Mouse (Mus musculus): ENCODE measurements at regions not wholly inside any gene's neighbourhood (a gene's known extent, or its start where the extent isn't known, plus 50 kb on each side); places are given as distances from the start of the nearest gene placed in this dataset.

GRCm38 (mm10) chr12:56160736-56161135, 185.0 kb downstream of the Mbip start:
- H3K27me3 ChIP-seq (ENCODE audit: insufficient read depth, low read length), result no peaks in the 10 kb centered on the region
- H3K4me3 ChIP-seq (replicated peaks; ENCODE audit: low read length), result no peak overlapping the region
- no peaks in the 10 kb centered on the region for H3K4me1 ChIP-seq (replicated peaks; ENCODE audit: low read depth, low read length)
- no peaks in the 10 kb centered on the region for H3K9me3 ChIP-seq (ENCODE audit: low read length)
- H3K36me3 ChIP-seq (ENCODE audit: insufficient read depth, low read length), result no peaks in the 10 kb centered on the region
- TF ChIP-seq CTCF (conservative IDR thresholded peaks at IDR 0.05; ENCODE audit: low read length) (no peak), NANOG (IDR thresholded peaks at IDR 0.05; ENCODE audit: borderline replicate concordance, low read length) (no peak), POU5F1 (IDR thresholded peaks at IDR 0.05; ENCODE audit: borderline replicate concordance, low read length) (no peak)

- Histone ChIP-seq H3K27me3 (ENCODE audit: insufficient read depth, low read length) (no peaks in the 10 kb centered on the region), H3K36me3 (ENCODE audit: insufficient read depth, low read length) (no peaks in the 10 kb centered on the region), H3K4me1 (replicated peaks; ENCODE audit: low read depth, low read length) (no peaks in the 10 kb centered on the region), H3K9me3 (ENCODE audit: low read length) (peaks cover 29% of the 10 kb centered on the region), H3K4me3 (replicated peaks; ENCODE audit: low read length) (no peak overlapping the region)
- TF ChIP-seq NANOG (IDR thresholded peaks at IDR 0.05; ENCODE audit: borderline replicate concordance, low read length) (no peak), CTCF (conservative IDR thresholded peaks at IDR 0.05; ENCODE audit: low read length) (no peak), POU5F1 (IDR thresholded peaks at IDR 0.05; ENCODE audit: borderline replicate concordance, low read length) (no peak)
Measured at GRCm38 (mm10) chr12:56144359-56144758, 201.3 kb downstream of the Mbip start.

- Histone ChIP-seq H3K9me3 (ENCODE audit: low read length) (peaks cover 35% of the 10 kb centered on the region), H3K4me1 (replicated peaks; ENCODE audit: low read depth, low read length) (no peaks in the 10 kb centered on the region), H3K27me3 (ENCODE audit: insufficient read depth, low read length) (no peaks in the 10 kb centered on the region), H3K4me3 (replicated peaks; ENCODE audit: low read length) (no peak overlapping the region), H3K36me3 (ENCODE audit: insufficient read depth, low read length) (no peaks in the 10 kb centered on the region)
- no peak for TF ChIP-seq NANOG (IDR thresholded peaks at IDR 0.05; ENCODE audit: borderline replicate concordance, low read length)
- TF ChIP-seq CTCF (conservative IDR thresholded peaks at IDR 0.05; ENCODE audit: low read length), result no peak
- TF ChIP-seq POU5F1 (IDR thresholded peaks at IDR 0.05; ENCODE audit: borderline replicate concordance, low read length), result no peak
Measured at GRCm38 (mm10) chr12:56143789-56144188, 201.9 kb downstream of the Mbip start.

GRCm38 (mm10) chr12:56114446-56114845, 231.2 kb downstream of the Mbip start:
- Histone ChIP-seq H3K36me3 (ENCODE audit: insufficient read depth, low read length) (no peaks in the 10 kb centered on the region), H3K9me3 (ENCODE audit: low read length) (no peaks in the 10 kb centered on the region), H3K27me3 (ENCODE audit: insufficient read depth, low read length) (no peaks in the 10 kb centered on the region), H3K4me1 (replicated peaks; ENCODE audit: low read depth, low read length) (no peaks in the 10 kb centered on the region), H3K4me3 (replicated peaks; ENCODE audit: low read length) (no peak overlapping the region)
- TF ChIP-seq CTCF (conservative IDR thresholded peaks at IDR 0.05; ENCODE audit: low read length) (no peak), POU5F1 (IDR thresholded peaks at IDR 0.05; ENCODE audit: borderline replicate concordance, low read length) (no peak), NANOG (IDR thresholded peaks at IDR 0.05; ENCODE audit: borderline replicate concordance, low read length) (no peak)

GRCm38 (mm10) chr12:56081406-56081805, 245.3 kb downstream of the Brms1l start:
- Histone ChIP-seq H3K27me3 (ENCODE audit: insufficient read depth, low read length) (no peaks in the 10 kb centered on the region), H3K4me1 (replicated peaks; ENCODE audit: low read depth, low read length) (no peaks in the 10 kb centered on the region), H3K4me3 (replicated peaks; ENCODE audit: low read length) (no peak overlapping the region), H3K9me3 (ENCODE audit: low read length) (no peaks in the 10 kb centered on the region), H3K36me3 (ENCODE audit: insufficient read depth, low read length) (no peaks in the 10 kb centered on the region)
- no peak for TF ChIP-seq POU5F1 (IDR thresholded peaks at IDR 0.05; ENCODE audit: borderline replicate concordance, low read length)
- TF ChIP-seq CTCF (conservative IDR thresholded peaks at IDR 0.05; ENCODE audit: low read length), result no peak
- no peak for TF ChIP-seq NANOG (IDR thresholded peaks at IDR 0.05; ENCODE audit: borderline replicate concordance, low read length)

GRCm38 (mm10) chr12:56064183-56064582, 228.1 kb downstream of the Brms1l start:
- Histone ChIP-seq H3K4me3 (replicated peaks; ENCODE audit: low read length) (no peak overlapping the region), H3K36me3 (ENCODE audit: insufficient read depth, low read length) (no peaks in the 10 kb centered on the region), H3K4me1 (replicated peaks; ENCODE audit: low read depth, low read length) (no peaks in the 10 kb centered on the region), H3K9me3 (ENCODE audit: low read length) (peaks cover 4% of the 10 kb centered on the region; the same call in 1 of the 2 replicates), H3K27me3 (ENCODE audit: insufficient read depth, low read length) (no peaks in the 10 kb centered on the region)
- TF ChIP-seq POU5F1 (IDR thresholded peaks at IDR 0.05; ENCODE audit: borderline replicate concordance, low read length) (no peak), CTCF (conservative IDR thresholded peaks at IDR 0.05; ENCODE audit: low read length) (no peak), NANOG (IDR thresholded peaks at IDR 0.05; ENCODE audit: borderline replicate concordance, low read length) (no peak)

- H3K9me3 ChIP-seq (ENCODE audit: low read length), result no peaks in the 10 kb centered on the region
- H3K36me3 ChIP-seq (ENCODE audit: insufficient read depth, low read length), result no peaks in the 10 kb centered on the region
- no peak overlapping the region for H3K4me3 ChIP-seq (replicated peaks; ENCODE audit: low read length)
- peaks cover 4% of the 10 kb centered on the region for H3K27me3 ChIP-seq (ENCODE audit: insufficient read depth, low read length)
- H3K4me1 ChIP-seq (replicated peaks; ENCODE audit: low read depth, low read length), result no peaks in the 10 kb centered on the region
- TF ChIP-seq CTCF (conservative IDR thresholded peaks at IDR 0.05; ENCODE audit: low read length) (no peak), POU5F1 (IDR thresholded peaks at IDR 0.05; ENCODE audit: borderline replicate concordance, low read length) (no peak), NANOG (IDR thresholded peaks at IDR 0.05; ENCODE audit: borderline replicate concordance, low read length) (no peak)
Measured at GRCm38 (mm10) chr12:56058876-56059275, 222.8 kb downstream of the Brms1l start.

- TF ChIP-seq POU5F1 (IDR thresholded peaks at IDR 0.05; ENCODE audit: borderline replicate concordance, low read length) (no peak), CTCF (conservative IDR thresholded peaks at IDR 0.05; ENCODE audit: low read length) (peak; percentile 93)
Measured at GRCm38 (mm10) chr12:56058463-56058862, 222.3 kb downstream of the Brms1l start.

GRCm38 (mm10) chr12:56055382-56055781, 219.3 kb downstream of the Brms1l start:
- Histone ChIP-seq H3K36me3 (ENCODE audit: insufficient read depth, low read length) (no peaks in the 10 kb centered on the region), H3K4me3 (replicated peaks; ENCODE audit: low read length) (no peak overlapping the region), H3K9me3 (ENCODE audit: low read length) (peaks cover 6% of the 10 kb centered on the region; the same call in 1 of the 2 replicates), H3K4me1 (replicated peaks; ENCODE audit: low read depth, low read length) (no peaks in the 10 kb centered on the region), H3K27me3 (ENCODE audit: insufficient read depth, low read length) (peaks cover 4% of the 10 kb centered on the region)
- TF ChIP-seq POU5F1 (IDR thresholded peaks at IDR 0.05; ENCODE audit: borderline replicate concordance, low read length) (no peak), NANOG (IDR thresholded peaks at IDR 0.05; ENCODE audit: borderline replicate concordance, low read length) (no peak), CTCF (conservative IDR thresholded peaks at IDR 0.05; ENCODE audit: low read length) (0 out of 2 replicates have a peak, but pooled peaks have one; percentile 5)

More at GRCm38 (mm10) chr12:56058463-56058862, 222.3 kb downstream of the Brms1l start:
- peaks cover 4% of the 10 kb centered on the region for H3K27me3 ChIP-seq (ENCODE audit: insufficient read depth, low read length)
- H3K4me3 ChIP-seq (replicated peaks; ENCODE audit: low read length), result no peak overlapping the region
- no peaks in the 10 kb centered on the region for H3K36me3 ChIP-seq (ENCODE audit: insufficient read depth, low read length)
- no peaks in the 10 kb centered on the region for H3K9me3 ChIP-seq (ENCODE audit: low read length)
- H3K4me1 ChIP-seq (replicated peaks; ENCODE audit: low read depth, low read length), result no peaks in the 10 kb centered on the region

Data from E14TG2a.4 (cell line).